Mouse (Mus musculus) midbrain, embryonic 16.5 days (tissue): Measurements from ENCODE around the gene Ugp2. TPM values are rescaled to one million over a fixed set of nuclear protein-coding genes. Genes with fewer than 3 reads are reported as not detected.

Experiments
- ATAC-seq: fragments of 200-750 bp; cut with Nextera tagmentation; 2 replicates; pipeline ENCODE4 v1.8.0; 2017; ENCODE audit warnings: moderate TSS enrichment
- H3K27ac ChIP-seq: fragments of 300-500 bp; sonication (generic); 2 replicates; pipeline ENCODE4 v1.5.1; 2014; ENCODE audit warnings: mild to moderate bottlenecking, low read length, mixed read lengths
- H3K27me3 ChIP-seq: fragments of 300-500 bp; sonication (generic); 2 replicates; pipeline ENCODE4 v1.6.1; 2014; ENCODE audit warnings: low read depth, low read length, mixed read lengths; ENCODE audit not compliant: control insufficient read depth, insufficient read depth
- H3K36me3 ChIP-seq: fragments of 300-500 bp; sonication (generic); 2 replicates; pipeline ENCODE4 v1.6.1; 2014; ENCODE audit warnings: mild to moderate bottlenecking, low read length, moderate library complexity, mixed read lengths; ENCODE audit not compliant: control insufficient read depth, insufficient read depth
- H3K4me1 ChIP-seq: fragments of 300-500 bp; sonication (generic); 2 replicates; pipeline ENCODE4 v1.6.1; 2014; ENCODE audit warnings: mild to moderate bottlenecking, low read length, mixed read lengths; ENCODE audit not compliant: control insufficient read depth, insufficient read depth
- H3K4me2 ChIP-seq: fragments of 300-500 bp; sonication (generic); 2 replicates; pipeline ENCODE4 v1.6.1; 2014; ENCODE audit warnings: mild to moderate bottlenecking, low read length, mixed read lengths
- H3K4me3 ChIP-seq: fragments of 300-500 bp; sonication (generic); 2 replicates; pipeline ENCODE4 v1.5.1; 2014; ENCODE audit warnings: low read depth, mild to moderate bottlenecking, low read length, moderate library complexity, mixed read lengths
- H3K9ac ChIP-seq: fragments of 300-500 bp; sonication (generic); 2 replicates; pipeline ENCODE4 v1.6.1; 2014; ENCODE audit warnings: low read depth, low read length, mixed read lengths
- H3K9me3 ChIP-seq: fragments of 300-500 bp; sonication (generic); replicated peaks from 2 replicates; pipeline ENCODE4 v1.6.1; 2014; ENCODE audit warnings: mild to moderate bottlenecking, low read length, mixed read lengths; ENCODE audit not compliant: control insufficient read depth, poor library complexity, severe bottlenecking
- whole genome bisulfite sequencing: fragments of 180-500 bp; shearing (Covaris S2); extraction: QIAGEN DNeasy Blood & Tissue Kit; methylation state at CpG from one replicate; pipeline ENCODE4 v1.1.7; 2014; 5-methylcytosine and 5-hydroxymethylcytosine counted together
- microRNA counts: library from miRNA; unstranded; fragments of <30 nt; microRNA quantifications from one replicate; lab custom pipeline; 2016
- microRNA-seq: library from miRNA; unstranded; fragments of <30 nt; microRNA quantifications from one replicate; pipeline ENCODE4, GENCODE M21; 2017
- polyA plus RNA-seq: library from polyadenylated mRNA; unstranded; fragments of >200 nt; fragmentation: Nextera tagmentation; extraction: Ambion mirVana; gene quantifications from 2 replicates; pipeline ENCODE4 v1.2.1, GENCODE M21; 2015

The Ugp2 gene
- polyA plus RNA-seq, 1 experiment from 2014 or later: 66.4 TPM

GRCm38 (mm10) chr11:21286391-21286790 lies 84.6 kb downstream of the Ugp2 start:
- no peaks in the 10 kb centered on the region for H3K4me1 ChIP-seq
- WGBS: 87% methylated on average over 3 of the region's 3 CpGs
- no peaks in the 10 kb centered on the region for H3K9me3 ChIP-seq
- H3K27ac ChIP-seq: no peak overlapping the region
- H3K9ac ChIP-seq: no peak overlapping the region
- no peak for ATAC-seq
- H3K4me3 ChIP-seq: no peak overlapping the region
- no peaks in the 10 kb centered on the region for H3K27me3 ChIP-seq
- H3K36me3 ChIP-seq: 0 out of 2 replicates have a peak, but pooled peaks cover 2% of the 10 kb centered on the region
- no peak overlapping the region for H3K4me2 ChIP-seq

- Histone ChIP-seq H3K9ac (no peak overlapping the region), H3K36me3 (peaks cover 2% of the 10 kb centered on the region), H3K27ac (no peak overlapping the region), H3K4me3 (no peak overlapping the region), H3K27me3 (no peaks in the 10 kb centered on the region), H3K9me3 (no peaks in the 10 kb centered on the region), H3K4me2 (no peak overlapping the region), H3K4me1 (no peaks in the 10 kb centered on the region)
- no peak for ATAC-seq
- 80% methylated on average over 2 of the region's 2 CpGs for WGBS
Measured at GRCm38 (mm10) chr11:21276151-21276550, 94.8 kb downstream of the Ugp2 start.

MicroRNAs within 50 kb of the gene (microRNA counts, 519-probe panel; counts per million panel counts)
- microRNA mmu-miR-1933-3p (lab: Ali Mortazavi, UCI) (1,299 counts per million, percentile 25 among the panel's probes with 10 or more counts), microRNA mmu-miR-1933-5p (lab: Ali Mortazavi, UCI) (992 counts per million, percentile 22 among the panel's probes with 10 or more counts)

Small RNAs within 50 kb of the gene (microRNA-seq; reads per million reads assigned to microRNA genes)
- gene Mir1933: 1.9 reads per million, percentile 5 among the genes with 10 or more reads in this experiment

Other genes with a start within 250 kb of the Ugp2 start
- 10.3 TPM in 2 replicates for gene Vps54, start 131.9 kb downstream of the Ugp2 start, polyA plus RNA-seq
- gene Wdpcp, start 201.0 kb upstream of the Ugp2 start, polyA plus RNA-seq: 11.5 and 13.1 TPM in 2 replicates
- 544 and 589 TPM in 2 replicates for gene Mdh1, start 201.2 kb upstream of the Ugp2 start, polyA plus RNA-seq